Mouse (Mus musculus): ENCODE measurements around the gene Flnc. TPM values are rescaled to one million over a fixed set of nuclear protein-coding genes. Genes with fewer than 3 reads are reported as not detected.

Gene Flnc
- polyA plus RNA-seq, 1 experiment from 2014 or later = 17.9 TPM

GRCm38 (mm10) chr6:29425118-29425517, 7.9 kb upstream of the Flnc start:
- Histone ChIP-seq H3K27me3 (ENCODE audit: control insufficient read depth, insufficient read depth, low read length) (no peaks in the 10 kb centered on the region), H3K9me3 (ENCODE audit: control insufficient read depth, low read depth, low read length) (no peaks in the 10 kb centered on the region), H3K4me1 (ENCODE audit: control insufficient read depth, insufficient read depth, low read length) (no peaks in the 10 kb centered on the region), H3K36me3 (ENCODE audit: control insufficient read depth, insufficient read depth, low read length) (no peaks in the 10 kb centered on the region), H3K9ac (replicated peaks; ENCODE audit: low read depth, low read length) (no peak overlapping the region), H3K4me2 (replicated peaks; ENCODE audit: low read depth, low read length) (no peak overlapping the region), H3K4me3 (ENCODE audit: low read depth, low read length) (no peak overlapping the region), H3K27ac (ENCODE audit: low read length) (no peak overlapping the region)
- ATAC-seq (ENCODE audit: insufficient number of reproducible peaks, insufficient read depth, low FRiP score, low read depth) = no peak
- 88% methylated on average over 8 of the region's 8 CpGs for WGBS

DNA sequence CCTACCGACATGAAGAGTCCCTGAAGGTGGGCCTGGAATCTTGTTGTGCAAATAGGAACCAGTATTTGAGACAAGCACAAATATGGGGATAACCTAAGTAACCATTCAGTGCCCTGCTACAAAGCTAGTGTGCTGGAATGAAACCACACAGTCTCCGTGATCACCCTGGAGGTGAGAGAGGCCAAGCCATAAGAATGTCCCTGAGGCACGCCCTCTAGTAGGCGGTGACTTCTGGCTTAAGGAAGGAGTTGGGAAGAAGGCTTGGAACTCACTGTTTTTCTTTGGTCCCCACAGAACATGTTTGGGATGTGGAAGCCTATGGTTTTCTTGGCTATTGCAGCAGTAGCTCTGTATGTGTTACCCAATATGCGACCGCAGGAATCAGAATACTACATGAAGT, 6.7 kb upstream of the Flnc start:
- 61% methylated on average over 6 of the region's 6 CpGs for WGBS
- H3K9ac ChIP-seq (replicated peaks; ENCODE audit: low read depth, low read length) = no peak overlapping the region
- ATAC-seq (ENCODE audit: insufficient number of reproducible peaks, insufficient read depth, low FRiP score, low read depth) = no peak
- no peaks in the 10 kb centered on the region for H3K4me1 ChIP-seq (ENCODE audit: control insufficient read depth, insufficient read depth, low read length)
- H3K9me3 ChIP-seq (ENCODE audit: control insufficient read depth, low read depth, low read length) = no peaks in the 10 kb centered on the region
- no peaks in the 10 kb centered on the region for H3K36me3 ChIP-seq (ENCODE audit: control insufficient read depth, insufficient read depth, low read length)
- no peak overlapping the region for H3K4me3 ChIP-seq (ENCODE audit: low read depth, low read length)
- no peak overlapping the region for H3K4me2 ChIP-seq (replicated peaks; ENCODE audit: low read depth, low read length)
- H3K27ac ChIP-seq (ENCODE audit: low read length) = no peak overlapping the region
- no peaks in the 10 kb centered on the region for H3K27me3 ChIP-seq (ENCODE audit: control insufficient read depth, insufficient read depth, low read length)

DNA sequence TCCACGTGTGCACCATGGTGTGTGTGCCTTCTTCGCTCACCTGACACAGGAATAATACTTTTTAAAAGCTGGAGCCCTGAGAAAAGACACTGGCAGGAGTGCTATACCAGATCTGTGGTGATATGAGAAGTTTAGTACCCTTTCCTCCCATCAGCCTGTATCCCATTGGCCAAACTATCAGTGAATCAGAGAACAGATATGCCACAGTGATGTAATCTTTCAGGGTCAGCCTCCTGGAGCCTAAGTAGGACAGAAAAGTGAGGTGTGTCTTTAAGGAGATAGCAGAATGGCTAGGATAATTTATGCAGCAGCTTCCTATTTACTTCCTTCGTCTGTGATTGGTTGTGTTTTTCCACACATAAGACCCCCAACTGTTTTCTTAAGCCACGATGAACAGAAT, 4.9 kb upstream of the Flnc start:
- WGBS = 64% methylated on average over 4 of the region's 4 CpGs
- ATAC-seq (ENCODE audit: insufficient number of reproducible peaks, insufficient read depth, low FRiP score, low read depth) = no peak
- H3K9me3 ChIP-seq (ENCODE audit: control insufficient read depth, low read depth, low read length) = no peaks in the 10 kb centered on the region
- no peak overlapping the region for H3K4me3 ChIP-seq (ENCODE audit: low read depth, low read length)
- no peak overlapping the region for H3K4me2 ChIP-seq (replicated peaks; ENCODE audit: low read depth, low read length)
- no peaks in the 10 kb centered on the region for H3K36me3 ChIP-seq (ENCODE audit: control insufficient read depth, insufficient read depth, low read length)
- H3K27me3 ChIP-seq (ENCODE audit: control insufficient read depth, insufficient read depth, low read length) = no peaks in the 10 kb centered on the region
- H3K9ac ChIP-seq (replicated peaks; ENCODE audit: low read depth, low read length) = no peak overlapping the region
- H3K27ac ChIP-seq (ENCODE audit: low read length) = no peak overlapping the region
- H3K4me1 ChIP-seq (ENCODE audit: control insufficient read depth, insufficient read depth, low read length) = peaks cover 4% of the 10 kb centered on the region; the same call in 1 of the 2 replicates

GRCm38 (mm10) chr6:29430681-29431420, 2.2 kb upstream of the Flnc start:
- Histone ChIP-seq H3K36me3 (ENCODE audit: control insufficient read depth, insufficient read depth, low read length) (no peaks in the 10 kb centered on the region), H3K27me3 (ENCODE audit: control insufficient read depth, insufficient read depth, low read length) (peaks cover 3% of the 10 kb centered on the region; the same call in 1 of the 2 replicates), H3K4me1 (ENCODE audit: control insufficient read depth, insufficient read depth, low read length) (peaks cover 8% of the 10 kb centered on the region; the same call in 1 of the 2 replicates), H3K27ac (ENCODE audit: low read length) (no peak overlapping the region), H3K9ac (replicated peaks; ENCODE audit: low read depth, low read length) (no peak overlapping the region), H3K9me3 (ENCODE audit: control insufficient read depth, low read depth, low read length) (no peaks in the 10 kb centered on the region), H3K4me2 (replicated peaks; ENCODE audit: low read depth, low read length) (no peak overlapping the region), H3K4me3 (ENCODE audit: low read depth, low read length) (no peak overlapping the region)
- 49% methylated on average over 15 of the region's 15 CpGs for WGBS
- no peak for ATAC-seq (ENCODE audit: insufficient number of reproducible peaks, insufficient read depth, low FRiP score, low read depth)

DNA sequence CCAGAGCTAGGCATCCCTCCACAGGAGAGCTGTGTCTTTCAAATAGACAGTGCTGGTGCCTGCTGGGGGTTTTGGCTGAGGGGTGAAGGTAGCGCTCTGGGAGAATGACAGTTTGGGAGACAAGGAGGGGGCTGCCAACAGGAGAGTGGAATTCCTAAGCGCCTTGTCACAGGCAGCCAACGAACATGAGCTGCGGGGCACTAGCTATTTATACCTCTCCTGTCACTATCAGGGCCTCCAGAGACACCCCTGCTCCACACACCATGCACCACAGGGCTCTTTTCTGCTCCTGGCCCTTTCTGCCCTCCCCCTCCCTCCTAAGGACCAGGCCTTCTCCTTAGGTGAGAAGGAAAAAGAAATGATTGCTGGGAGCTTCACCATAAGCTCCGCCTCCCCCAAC, 1.6 kb upstream of the Flnc start:
- H3K9ac ChIP-seq (replicated peaks; ENCODE audit: low read depth, low read length) = no peak overlapping the region
- WGBS = 22% methylated on average over 5 of the region's 5 CpGs
- peaks cover 3% of the 10 kb centered on the region; the same call in 1 of the 2 replicates for H3K27me3 ChIP-seq (ENCODE audit: control insufficient read depth, insufficient read depth, low read length)
- H3K27ac ChIP-seq (ENCODE audit: low read length) = no peak overlapping the region
- H3K4me1 ChIP-seq (ENCODE audit: control insufficient read depth, insufficient read depth, low read length) = peaks cover 12% of the 10 kb centered on the region; the same call in 1 of the 2 replicates
- no peak for ATAC-seq (ENCODE audit: insufficient number of reproducible peaks, insufficient read depth, low FRiP score, low read depth)
- H3K4me3 ChIP-seq (ENCODE audit: low read depth, low read length) = no peak overlapping the region
- H3K9me3 ChIP-seq (ENCODE audit: control insufficient read depth, low read depth, low read length) = no peaks in the 10 kb centered on the region
- no peaks in the 10 kb centered on the region for H3K36me3 ChIP-seq (ENCODE audit: control insufficient read depth, insufficient read depth, low read length)
- H3K4me2 ChIP-seq (replicated peaks; ENCODE audit: low read depth, low read length) = no peak overlapping the region

GRCm38 (mm10) chr6:29432156-29432555, 900 bp upstream of the Flnc start:
- H3K27ac ChIP-seq (ENCODE audit: low read length) = no peak overlapping the region
- H3K36me3 ChIP-seq (ENCODE audit: control insufficient read depth, insufficient read depth, low read length) = no peaks in the 10 kb centered on the region
- no peak overlapping the region for H3K4me2 ChIP-seq (replicated peaks; ENCODE audit: low read depth, low read length)
- 42% methylated on average over 3 of the region's 3 CpGs for WGBS
- no peaks in the 10 kb centered on the region for H3K9me3 ChIP-seq (ENCODE audit: control insufficient read depth, low read depth, low read length)
- H3K4me3 ChIP-seq (ENCODE audit: low read depth, low read length) = no peak overlapping the region
- H3K9ac ChIP-seq (replicated peaks; ENCODE audit: low read depth, low read length) = no peak overlapping the region
- H3K27me3 ChIP-seq (ENCODE audit: control insufficient read depth, insufficient read depth, low read length) = peaks cover 3% of the 10 kb centered on the region; the same call in 1 of the 2 replicates
- no peak for ATAC-seq (ENCODE audit: insufficient number of reproducible peaks, insufficient read depth, low FRiP score, low read depth)
- peaks cover 18% of the 10 kb centered on the region; the same call in 1 of the 2 replicates for H3K4me1 ChIP-seq (ENCODE audit: control insufficient read depth, insufficient read depth, low read length)

- no peak overlapping the region; the same call in 1 of the 2 replicates for H3K9ac ChIP-seq (replicated peaks; ENCODE audit: low read depth, low read length)
- no peaks in the 10 kb centered on the region for H3K36me3 ChIP-seq (ENCODE audit: control insufficient read depth, insufficient read depth, low read length)
- H3K4me2 ChIP-seq (replicated peaks; ENCODE audit: low read depth, low read length) = peak overlapping the region; percentile 75
- no peak overlapping the region; the same call in 1 of the 2 replicates for H3K27ac ChIP-seq (ENCODE audit: low read length)
- H3K27me3 ChIP-seq (ENCODE audit: control insufficient read depth, insufficient read depth, low read length) = peaks cover 3% of the 10 kb centered on the region; the same call in 1 of the 2 replicates
- no peaks in the 10 kb centered on the region for H3K9me3 ChIP-seq (ENCODE audit: control insufficient read depth, low read depth, low read length)
- H3K4me3 ChIP-seq (ENCODE audit: low read depth, low read length) = peak overlapping the region; percentile 73
- H3K4me1 ChIP-seq (ENCODE audit: control insufficient read depth, insufficient read depth, low read length) = peaks cover 18% of the 10 kb centered on the region; the same call in 1 of the 2 replicates
- ATAC-seq (ENCODE audit: insufficient number of reproducible peaks, insufficient read depth, low FRiP score, low read depth) = no peak
Observed at GRCm38 (mm10) chr6:29432676-29433037, 399 bp upstream of the Flnc start.

DNA sequence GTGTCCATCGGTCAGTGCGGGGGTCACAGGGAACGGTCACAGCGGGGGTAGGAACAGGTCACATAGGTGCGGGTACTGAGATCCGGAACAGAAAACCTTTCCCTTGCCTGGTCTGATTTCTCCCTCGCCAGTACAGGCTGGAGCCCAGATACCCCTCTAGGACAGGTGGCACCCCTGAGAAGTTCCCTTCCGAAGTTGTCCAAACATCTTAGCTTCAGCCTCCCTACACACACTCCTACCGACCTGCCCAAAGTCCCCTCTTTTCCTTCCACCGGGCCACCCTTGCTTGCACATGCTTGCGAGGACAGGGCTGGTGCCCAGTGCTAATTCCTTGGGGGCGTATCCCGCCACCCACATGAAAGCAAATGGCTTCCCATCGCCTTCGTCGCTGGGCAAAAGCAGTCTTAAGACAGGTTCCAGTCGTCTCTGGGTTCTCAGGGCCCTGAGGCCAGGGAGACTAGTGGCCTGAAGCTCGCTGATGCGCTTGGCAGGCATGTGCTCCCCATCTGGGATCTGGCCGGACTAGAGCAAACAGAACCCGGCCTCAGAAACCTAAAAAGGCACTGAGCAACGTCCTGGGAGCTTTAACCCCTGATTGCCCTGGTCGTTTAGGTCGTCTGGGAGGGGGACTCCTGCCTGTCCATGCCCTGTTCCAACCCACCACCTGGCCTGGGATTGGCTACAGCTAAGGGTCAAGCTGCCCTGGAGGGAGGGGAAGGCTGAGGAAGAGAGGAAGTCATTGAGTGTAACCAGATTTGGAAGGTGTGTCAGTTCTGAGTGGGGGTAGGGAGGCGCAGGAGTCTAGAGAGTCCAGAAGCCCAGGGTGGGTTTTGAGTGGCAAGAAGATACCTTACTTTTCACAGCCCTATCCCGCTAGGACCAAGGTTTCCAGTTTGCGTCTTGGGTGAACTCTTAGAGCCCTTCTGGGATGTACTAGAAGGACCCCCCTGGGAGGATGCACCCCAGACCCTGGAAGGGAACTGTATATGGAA, 1.0 kb downstream of the Flnc start:
- Histone ChIP-seq H3K27me3 (ENCODE audit: control insufficient read depth, insufficient read depth, low read length) (peaks cover 3% of the 10 kb centered on the region; the same call in 1 of the 2 replicates), H3K4me3 (ENCODE audit: low read depth, low read length) (peak overlapping the region; percentile 73), H3K9me3 (ENCODE audit: control insufficient read depth, low read depth, low read length) (no peaks in the 10 kb centered on the region), H3K4me1 (ENCODE audit: control insufficient read depth, insufficient read depth, low read length) (peaks cover 18% of the 10 kb centered on the region; the same call in 1 of the 2 replicates), H3K27ac (ENCODE audit: low read length) (peak overlapping the region; percentile 95), H3K4me2 (replicated peaks; ENCODE audit: low read depth, low read length) (peak overlapping the region; percentile 75), H3K36me3 (ENCODE audit: control insufficient read depth, insufficient read depth, low read length) (peaks cover 7% of the 10 kb centered on the region; the same call in 1 of the 2 replicates), H3K9ac (replicated peaks; ENCODE audit: low read depth, low read length) (peak overlapping the region; percentile 71)
- WGBS = 4% methylated on average over 27 of the region's 27 CpGs
- ATAC-seq (ENCODE audit: insufficient number of reproducible peaks, insufficient read depth, low FRiP score, low read depth) = no peak
